Mouse (Mus musculus): ENCODE data around the gene Gm28729. TPM values are rescaled to one million over a fixed set of nuclear protein-coding genes. Genes with fewer than 3 reads are reported as not detected.
A peak's percentile ranks its signal among the peaks of the same experiment; 100 is the strongest.
"Not testable (repeated sequence)": the region's sequence is repeated elsewhere in the genome, so short reads cannot be mapped to it uniquely, and the experiment has no call there.

The Gm28729 gene
- polyA plus RNA-seq, 1 experiment from 2014 or later, result not detected

GRCm38 (mm10) chr9:96530674-96531081, 5.6 kb upstream of the Gm28729 start:
- WGBS, result 35% methylated on average over 11 of the region's 11 CpGs
- no peak overlapping the region for H3K4me3 ChIP-seq (replicated peaks; ENCODE audit: low read length)

GRCm38 (mm10) chr9:96529961-96530673, 5.1 kb upstream of the Gm28729 start:
- Histone ChIP-seq H3K4me2 (ENCODE audit: low read depth, low read length) (0 out of 2 replicates have a peak overlapping the region, but pooled peaks have one; percentile 8), H3K36me3 (ENCODE audit: control insufficient read depth, insufficient read depth, low read length) (no peaks in the 10 kb centered on the region), H3K9ac (ENCODE audit: low read length) (no peak overlapping the region), H3K9me3 (replicated peaks; ENCODE audit: control insufficient read depth, low read length) (no peaks in the 10 kb centered on the region), H3K4me3 (replicated peaks; ENCODE audit: low read length) (no peak overlapping the region), H3K4me1 (ENCODE audit: control insufficient read depth, insufficient read depth, low read length) (peaks cover 2% of the 10 kb centered on the region; the same call in 1 of the 2 replicates), H3K27ac (ENCODE audit: low read length) (no peak overlapping the region), H3K27me3 (ENCODE audit: control insufficient read depth, insufficient read depth, low read length) (no peaks in the 10 kb centered on the region)
- no peak for ATAC-seq (ENCODE audit: insufficient read depth, low FRiP score)
- 67% methylated on average over 10 of the region's 10 CpGs for WGBS

More at GRCm38 (mm10) chr9:96530674-96531081, 5.6 kb upstream of the Gm28729 start:
- Histone ChIP-seq H3K36me3 (ENCODE audit: control insufficient read depth, insufficient read depth, low read length) (no peaks in the 10 kb centered on the region), H3K27ac (ENCODE audit: low read length) (no peak overlapping the region), H3K4me1 (ENCODE audit: control insufficient read depth, insufficient read depth, low read length) (peaks cover 2% of the 10 kb centered on the region; the same call in 1 of the 2 replicates), H3K9me3 (replicated peaks; ENCODE audit: control insufficient read depth, low read length) (no peaks in the 10 kb centered on the region), H3K9ac (ENCODE audit: low read length) (no peak overlapping the region), H3K27me3 (ENCODE audit: control insufficient read depth, insufficient read depth, low read length) (no peaks in the 10 kb centered on the region), H3K4me2 (ENCODE audit: low read depth, low read length) (0 out of 2 replicates have a peak overlapping the region, but pooled peaks have one; percentile 8)
- peak; percentile 51; the same call in 1 of the 2 replicates for ATAC-seq (ENCODE audit: insufficient read depth, low FRiP score)

DNA sequence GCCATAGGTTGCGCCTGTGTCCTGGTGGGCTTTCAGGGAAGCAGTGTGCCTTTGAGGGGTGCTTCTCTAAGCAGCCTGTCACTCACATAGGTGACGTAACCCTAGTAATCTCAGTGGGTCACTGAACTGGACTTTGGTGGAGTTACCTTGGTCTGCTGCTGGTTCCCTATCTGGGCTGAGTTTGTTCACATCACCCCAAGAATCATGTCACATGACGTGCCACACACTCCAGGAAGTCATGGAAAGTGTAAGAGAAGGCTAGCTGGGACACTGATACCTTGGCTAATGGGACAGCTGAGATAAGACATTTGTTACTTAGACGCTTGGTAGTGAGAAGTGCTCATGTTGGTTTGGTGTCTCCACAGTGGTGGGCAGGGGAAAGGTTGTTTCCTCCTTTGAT, 947 bp upstream of the Gm28729 start:
- Histone ChIP-seq H3K4me2 (ENCODE audit: low read depth, low read length) (no peak overlapping the region), H3K36me3 (ENCODE audit: control insufficient read depth, insufficient read depth, low read length) (no peaks in the 10 kb centered on the region), H3K9me3 (replicated peaks; ENCODE audit: control insufficient read depth, low read length) (no peaks in the 10 kb centered on the region), H3K27me3 (ENCODE audit: control insufficient read depth, insufficient read depth, low read length) (no peaks in the 10 kb centered on the region), H3K27ac (ENCODE audit: low read length) (no peak overlapping the region), H3K9ac (ENCODE audit: low read length) (no peak overlapping the region), H3K4me1 (ENCODE audit: control insufficient read depth, insufficient read depth, low read length) (no peaks in the 10 kb centered on the region), H3K4me3 (replicated peaks; ENCODE audit: low read length) (no peak overlapping the region)
- WGBS, result 84% methylated on average over 4 of the region's 4 CpGs
- no peak for ATAC-seq (ENCODE audit: insufficient read depth, low FRiP score)

DNA sequence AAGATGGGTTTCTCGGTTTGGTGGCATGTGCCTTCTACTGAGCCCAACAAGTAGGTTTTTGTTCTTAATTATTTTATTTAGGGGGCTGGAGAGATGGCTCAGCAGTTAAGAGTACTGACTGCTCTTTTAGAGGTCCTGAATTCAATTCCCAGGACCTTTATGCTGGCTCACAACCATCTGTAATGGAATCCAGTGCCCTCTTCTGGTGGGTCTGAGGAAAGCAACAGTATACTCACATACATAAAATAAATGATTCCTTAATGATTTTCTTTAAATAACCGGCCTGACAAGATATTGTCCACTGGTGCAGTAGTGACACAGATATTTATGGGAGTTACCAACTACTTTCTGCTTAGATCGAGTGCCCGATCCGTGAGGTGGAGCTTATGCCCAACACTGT, 1.9 kb downstream of the Gm28729 start:
- ATAC-seq (ENCODE audit: insufficient read depth, low FRiP score), result no peak
- H3K9ac ChIP-seq (ENCODE audit: low read length), result no peak overlapping the region
- no peak overlapping the region for H3K4me2 ChIP-seq (ENCODE audit: low read depth, low read length)
- no peaks in the 10 kb centered on the region for H3K27me3 ChIP-seq (ENCODE audit: control insufficient read depth, insufficient read depth, low read length)
- WGBS, result 84% methylated on average over 5 of the region's 5 CpGs
- H3K36me3 ChIP-seq (ENCODE audit: control insufficient read depth, insufficient read depth, low read length), result no peaks in the 10 kb centered on the region
- no peak overlapping the region for H3K4me3 ChIP-seq (replicated peaks; ENCODE audit: low read length)
- H3K9me3 ChIP-seq (replicated peaks; ENCODE audit: control insufficient read depth, low read length), result no peaks in the 10 kb centered on the region
- H3K4me1 ChIP-seq (ENCODE audit: control insufficient read depth, insufficient read depth, low read length), result no peaks in the 10 kb centered on the region
- no peak overlapping the region for H3K27ac ChIP-seq (ENCODE audit: low read length)

DNA sequence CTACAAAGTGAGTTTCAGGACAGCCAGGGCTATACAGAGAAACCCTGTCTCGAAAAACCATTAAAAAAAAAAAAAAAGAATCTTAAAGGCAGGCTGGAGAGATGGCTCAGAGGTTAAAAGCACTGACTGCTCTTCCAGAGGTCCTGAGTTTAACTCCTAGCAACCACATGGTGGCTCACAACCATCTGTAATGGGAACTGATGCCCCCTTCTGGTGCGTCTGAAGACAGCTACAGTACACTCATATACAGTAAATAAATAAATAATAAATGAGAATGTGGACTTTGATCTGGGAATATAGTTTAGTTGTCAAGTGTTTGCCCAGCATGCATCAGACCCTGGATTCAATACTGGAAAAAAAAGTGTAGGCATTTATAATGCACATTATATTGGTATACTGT, 3.5 kb downstream of the Gm28729 start:
- H3K4me2 ChIP-seq (ENCODE audit: low read depth, low read length); H3K9ac ChIP-seq (ENCODE audit: low read length); ATAC-seq (ENCODE audit: insufficient read depth, low FRiP score); H3K27ac ChIP-seq (ENCODE audit: low read length); H3K4me3 ChIP-seq (replicated peaks; ENCODE audit: low read length); H3K36me3 ChIP-seq (ENCODE audit: control insufficient read depth, insufficient read depth, low read length); H3K9me3 ChIP-seq (replicated peaks; ENCODE audit: control insufficient read depth, low read length); H3K4me1 ChIP-seq (ENCODE audit: control insufficient read depth, insufficient read depth, low read length); H3K27me3 ChIP-seq (ENCODE audit: control insufficient read depth, insufficient read depth, low read length): not testable (repeated sequence)
- WGBS, result 82% methylated on average over 2 of the region's 2 CpGs

DNA sequence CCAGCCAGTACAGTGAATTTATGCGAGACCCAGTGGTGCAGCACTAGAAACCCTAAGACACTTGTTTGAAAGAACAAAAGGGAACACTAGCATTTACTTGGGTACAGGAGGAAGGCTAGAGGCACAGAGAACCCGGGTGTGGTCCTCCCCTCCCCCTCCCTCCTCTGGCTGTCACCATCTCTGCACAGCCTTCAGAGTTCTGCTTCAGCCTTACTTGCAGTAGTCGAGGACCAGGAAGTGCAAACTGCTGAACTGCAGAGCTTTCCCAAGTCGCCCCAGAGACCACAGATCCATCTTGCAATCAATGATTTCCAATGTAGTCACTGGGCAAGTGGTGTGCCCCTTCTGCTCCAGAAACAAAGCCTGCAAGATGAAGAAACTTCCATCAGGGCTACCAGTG, 7.6 kb downstream of the Gm28729 start:
- Histone ChIP-seq H3K36me3 (ENCODE audit: control insufficient read depth, insufficient read depth, low read length) (no peaks in the 10 kb centered on the region), H3K4me2 (ENCODE audit: low read depth, low read length) (no peak overlapping the region), H3K27me3 (ENCODE audit: control insufficient read depth, insufficient read depth, low read length) (no peaks in the 10 kb centered on the region), H3K9me3 (replicated peaks; ENCODE audit: control insufficient read depth, low read length) (no peaks in the 10 kb centered on the region), H3K27ac (ENCODE audit: low read length) (no peak overlapping the region), H3K4me1 (ENCODE audit: control insufficient read depth, insufficient read depth, low read length) (no peaks in the 10 kb centered on the region), H3K4me3 (replicated peaks; ENCODE audit: low read length) (no peak overlapping the region), H3K9ac (ENCODE audit: low read length) (no peak overlapping the region)
- WGBS, result 23% methylated on average over 4 of the region's 4 CpGs
- no peak for ATAC-seq (ENCODE audit: insufficient read depth, low FRiP score)

DNA sequence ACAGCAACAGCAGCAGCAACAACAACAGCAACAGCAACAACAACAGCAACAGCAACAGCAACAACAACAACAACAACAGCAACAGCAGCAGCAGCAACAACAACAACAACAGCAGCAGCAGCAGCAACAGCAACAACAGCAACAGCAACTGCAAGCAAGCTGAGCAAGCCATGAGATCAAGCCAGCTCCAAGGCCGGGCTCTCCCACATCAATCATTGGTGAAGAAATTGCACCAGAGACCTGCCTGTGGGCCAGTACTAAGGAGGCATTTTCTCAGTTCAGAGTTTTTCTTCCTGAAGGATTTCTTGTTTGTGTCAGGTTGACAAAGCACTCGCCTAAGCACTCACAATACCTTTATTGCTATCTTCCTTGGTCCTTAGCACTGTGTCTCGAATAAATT, 8.3 kb downstream of the Gm28729 start:
- no peaks in the 10 kb centered on the region for H3K9me3 ChIP-seq (replicated peaks; ENCODE audit: control insufficient read depth, low read length)
- 57% methylated on average over 3 of the region's 3 CpGs for WGBS
- no peak overlapping the region for H3K4me3 ChIP-seq (replicated peaks; ENCODE audit: low read length)
- no peak for ATAC-seq (ENCODE audit: insufficient read depth, low FRiP score)
- H3K36me3 ChIP-seq (ENCODE audit: control insufficient read depth, insufficient read depth, low read length), result no peaks in the 10 kb centered on the region
- H3K4me1 ChIP-seq (ENCODE audit: control insufficient read depth, insufficient read depth, low read length), result no peaks in the 10 kb centered on the region
- no peak overlapping the region for H3K4me2 ChIP-seq (ENCODE audit: low read depth, low read length)
- no peaks in the 10 kb centered on the region for H3K27me3 ChIP-seq (ENCODE audit: control insufficient read depth, insufficient read depth, low read length)
- H3K27ac ChIP-seq (ENCODE audit: low read length), result no peak overlapping the region
- H3K9ac ChIP-seq (ENCODE audit: low read length), result no peak overlapping the region

- no peaks in the 10 kb centered on the region for H3K27me3 ChIP-seq (ENCODE audit: control insufficient read depth, insufficient read depth, low read length)
- H3K36me3 ChIP-seq (ENCODE audit: control insufficient read depth, insufficient read depth, low read length), result no peaks in the 10 kb centered on the region
- H3K9me3 ChIP-seq (replicated peaks; ENCODE audit: control insufficient read depth, low read length), result no peaks in the 10 kb centered on the region
- H3K4me3 ChIP-seq (replicated peaks; ENCODE audit: low read length), result no peak overlapping the region
- H3K9ac ChIP-seq (ENCODE audit: low read length), result no peak overlapping the region
- WGBS, result 80% methylated on average over 5 of the region's 5 CpGs
- no peaks in the 10 kb centered on the region for H3K4me1 ChIP-seq (ENCODE audit: control insufficient read depth, insufficient read depth, low read length)
- H3K27ac ChIP-seq (ENCODE audit: low read length), result no peak overlapping the region
- no peak overlapping the region for H3K4me2 ChIP-seq (ENCODE audit: low read depth, low read length)
- no peak for ATAC-seq (ENCODE audit: insufficient read depth, low FRiP score)
Measured at GRCm38 (mm10) chr9:96515737-96516136, 9.3 kb downstream of the Gm28729 start.

DNA sequence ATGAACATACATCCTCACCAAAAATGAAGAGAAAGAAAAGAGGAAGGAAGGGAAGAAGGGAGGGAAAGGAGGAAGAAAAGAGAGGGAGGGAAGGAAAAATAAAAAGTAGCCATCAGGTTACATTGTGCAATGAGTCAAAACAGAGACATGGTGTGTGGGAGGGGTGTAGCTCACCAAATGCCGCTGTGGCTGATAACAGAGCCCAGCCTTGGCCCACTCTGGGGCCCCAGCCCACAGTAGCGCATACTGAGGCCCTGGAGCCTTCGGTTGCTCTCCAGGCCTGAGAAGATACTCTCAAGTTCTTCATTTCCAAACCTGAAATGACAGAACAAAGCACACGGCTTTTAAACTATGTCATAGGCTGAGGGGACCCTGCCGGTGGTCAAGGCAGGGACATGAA, 10.8 kb downstream of the Gm28729 start:
- Histone ChIP-seq H3K9ac (ENCODE audit: low read length) (no peak overlapping the region), H3K27me3 (ENCODE audit: control insufficient read depth, insufficient read depth, low read length) (no peaks in the 10 kb centered on the region)
- WGBS, result 60% methylated on average over 5 of the region's 5 CpGs

More for the DNA sequence above, 10.8 kb downstream of the Gm28729 start:
- no peaks in the 10 kb centered on the region for H3K9me3 ChIP-seq (replicated peaks; ENCODE audit: control insufficient read depth, low read length)
- H3K27ac ChIP-seq (ENCODE audit: low read length), result no peak overlapping the region
- no peak for ATAC-seq (ENCODE audit: insufficient read depth, low FRiP score)
- H3K4me3 ChIP-seq (replicated peaks; ENCODE audit: low read length), result no peak overlapping the region
- no peaks in the 10 kb centered on the region for H3K4me1 ChIP-seq (ENCODE audit: control insufficient read depth, insufficient read depth, low read length)
- H3K36me3 ChIP-seq (ENCODE audit: control insufficient read depth, insufficient read depth, low read length), result no peaks in the 10 kb centered on the region
- no peak overlapping the region for H3K4me2 ChIP-seq (ENCODE audit: low read depth, low read length)

Data from stomach, embryonic 16.5 days (tissue).